Mouse (Mus musculus): Measurements from ENCODE around the gene Pelp1. TPM values are rescaled to one million over a fixed set of nuclear protein-coding genes. Genes with fewer than 3 reads are reported as not detected.
"Not testable (repeated sequence)": the region's sequence is repeated elsewhere in the genome, so short reads cannot be mapped to it uniquely, and the experiment has no call there.

The Pelp1 gene
- polyA plus RNA-seq, 1 experiment from 2014 or later = 65.1 TPM

DNA sequence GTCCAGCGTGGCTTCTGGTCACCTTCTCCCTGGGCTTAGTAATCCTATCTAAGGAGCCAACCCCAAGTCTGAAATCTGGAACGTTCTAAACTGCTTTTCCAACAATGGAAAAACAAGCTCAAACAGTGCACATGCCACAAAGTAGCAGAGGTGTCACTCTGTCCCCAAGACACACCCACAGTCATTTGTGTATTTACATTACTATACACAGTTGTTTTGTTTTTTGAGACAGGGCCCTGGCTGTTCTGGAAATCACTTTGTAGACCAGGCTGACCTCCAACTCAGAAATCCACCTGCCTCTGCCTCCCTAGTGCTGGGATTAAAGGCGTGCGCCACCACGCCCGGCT lies 439 bp upstream of the Pelp1 start:
- peaks cover 25% of the 10 kb centered on the region for H3K36me3 ChIP-seq
- H3K4me3 ChIP-seq = peak overlapping the region; percentile 99
- H3K9me3 ChIP-seq (replicated peaks) = no peaks in the 10 kb centered on the region
- no peaks in the 10 kb centered on the region for H3K27me3 ChIP-seq (ENCODE audit: low read depth, poor library complexity, severe bottlenecking)
- peak overlapping the region; percentile 96 for H3K27ac ChIP-seq
- peaks cover 22% of the 10 kb centered on the region for H3K4me1 ChIP-seq
- 61% methylated on average over 6 of the region's 6 CpGs for WGBS
- no peak for DNase-seq (ENCODE audit: low spot score)

- Histone ChIP-seq H3K27ac (no peak overlapping the region), H3K9me3 (replicated peaks) (no peaks in the 10 kb centered on the region)
- WGBS = 91% methylated on average over 2 of the region's 2 CpGs
Measured at GRCm38 (mm10) chr11:70403598-70403997, 6.2 kb downstream of the Pelp1 start.

DNA sequence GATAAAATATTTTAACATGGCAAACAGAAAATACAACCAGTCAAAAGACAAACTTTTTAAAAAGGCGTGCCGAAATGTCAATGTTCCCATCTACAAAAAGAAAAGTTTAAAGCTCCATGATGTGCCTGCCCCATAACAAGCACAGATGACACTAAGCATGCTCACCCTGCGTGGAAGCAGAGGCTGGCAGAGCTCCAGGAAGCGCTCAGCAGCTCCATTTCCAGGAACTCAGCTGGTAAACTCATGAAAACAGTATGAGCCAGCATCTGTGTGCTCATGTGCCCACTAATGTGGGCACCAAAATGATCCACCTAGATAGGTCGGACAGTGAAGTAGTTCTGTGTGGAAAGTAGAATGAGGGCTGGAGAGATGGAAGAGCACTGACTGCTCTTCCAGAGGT lies 20.4 kb downstream of the Pelp1 start:
- H3K27ac ChIP-seq = no peak overlapping the region
- H3K27me3 ChIP-seq (ENCODE audit: low read depth, poor library complexity, severe bottlenecking) = no peaks in the 10 kb centered on the region
- H3K36me3 ChIP-seq = peaks cover 78% of the 10 kb centered on the region
- H3K9me3 ChIP-seq (replicated peaks) = no peaks in the 10 kb centered on the region
- H3K4me3 ChIP-seq = no peak overlapping the region
- WGBS = 94% methylated on average over 5 of the region's 5 CpGs
- DNase-seq (ENCODE audit: low spot score) = no peak
- H3K4me1 ChIP-seq = no peaks in the 10 kb centered on the region

More at GRCm38 (mm10) chr11:70403598-70403997, 6.2 kb downstream of the Pelp1 start:
- Histone ChIP-seq H3K27me3 (ENCODE audit: low read depth, poor library complexity, severe bottlenecking) (no peaks in the 10 kb centered on the region), H3K4me1 (peaks cover 8% of the 10 kb centered on the region), H3K36me3 (peaks cover 92% of the 10 kb centered on the region), H3K4me3 (no peak overlapping the region)
- DNase-seq (ENCODE audit: low spot score) = no peak

DNA sequence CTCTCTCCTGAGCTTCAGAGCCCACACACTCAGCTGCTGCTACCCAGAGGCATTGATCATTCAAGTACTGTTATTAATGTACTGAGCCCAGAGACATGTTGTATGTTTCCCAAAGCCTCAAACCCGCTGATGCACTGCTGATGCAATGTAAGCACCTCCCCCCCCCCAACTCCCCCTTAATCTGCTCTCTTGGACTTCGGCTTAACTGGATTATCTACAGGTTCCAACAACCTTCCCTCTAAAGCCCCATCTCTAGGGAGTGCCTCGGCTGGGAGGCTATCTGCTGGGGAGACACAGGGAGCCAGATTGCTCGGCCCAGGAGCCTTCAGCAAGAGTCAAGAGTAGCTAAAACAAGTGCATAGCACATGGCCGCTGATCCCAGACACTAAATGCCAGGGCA lies 22.4 kb downstream of the Pelp1 start:
- no peaks in the 10 kb centered on the region for H3K4me1 ChIP-seq
- no peaks in the 10 kb centered on the region for H3K9me3 ChIP-seq (replicated peaks)
- H3K36me3 ChIP-seq = peaks cover 65% of the 10 kb centered on the region
- WGBS = 91% methylated on average over 5 of the region's 5 CpGs
- H3K4me3 ChIP-seq = no peak overlapping the region
- no peak overlapping the region for H3K27ac ChIP-seq
- DNase-seq (ENCODE audit: low spot score) = no peak
- no peaks in the 10 kb centered on the region for H3K27me3 ChIP-seq (ENCODE audit: low read depth, poor library complexity, severe bottlenecking)

GRCm38 (mm10) chr11:70384136-70384535 lies 25.7 kb downstream of the Pelp1 start:
- Histone ChIP-seq H3K4me1 (no peaks in the 10 kb centered on the region), H3K36me3 (peaks cover 39% of the 10 kb centered on the region), H3K9me3 (replicated peaks) (no peaks in the 10 kb centered on the region), H3K27ac (no peak overlapping the region), H3K4me3 (no peak overlapping the region), H3K27me3 (ENCODE audit: low read depth, poor library complexity, severe bottlenecking) (no peaks in the 10 kb centered on the region)
- no peak for DNase-seq (ENCODE audit: low spot score)
- 80% methylated on average over 3 of the region's 3 CpGs for WGBS

DNA sequence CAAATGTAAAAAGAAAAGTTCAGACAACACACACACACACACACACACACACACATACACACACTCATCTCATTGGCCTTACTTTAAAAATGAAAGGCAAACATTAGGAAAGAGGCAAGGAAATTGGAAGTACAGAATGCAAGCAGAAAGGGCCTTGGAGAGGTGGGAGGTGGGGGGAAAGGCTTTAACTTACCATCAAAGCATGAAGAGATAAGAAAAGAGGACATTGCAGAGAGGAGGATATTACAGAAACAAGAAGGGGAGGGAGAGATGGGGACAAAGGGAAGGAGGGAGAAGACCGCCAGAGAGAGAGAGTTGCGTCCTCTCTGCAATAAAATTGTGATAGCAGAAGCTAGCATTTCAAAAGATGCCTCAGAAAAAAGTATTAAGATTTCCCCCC lies 28.5 kb downstream of the Pelp1 start:
- Histone ChIP-seq H3K9me3 (replicated peaks) (no peaks in the 10 kb centered on the region), H3K4me3 (no peak overlapping the region), H3K4me1 (no peaks in the 10 kb centered on the region), H3K27me3 (ENCODE audit: low read depth, poor library complexity, severe bottlenecking) (no peaks in the 10 kb centered on the region), H3K36me3 (peaks cover 19% of the 10 kb centered on the region), H3K27ac (no peak overlapping the region)
- WGBS = 88% methylated on average over 2 of the region's 2 CpGs
- no peak for DNase-seq (ENCODE audit: low spot score)

GRCm38 (mm10) chr11:70380478-70381005 lies 29.3 kb downstream of the Pelp1 start:
- no peak for DNase-seq (ENCODE audit: low spot score)
- no peaks in the 10 kb centered on the region for H3K4me1 ChIP-seq
- H3K36me3 ChIP-seq = peaks cover 12% of the 10 kb centered on the region
- no peak overlapping the region for H3K27ac ChIP-seq
- H3K27me3 ChIP-seq (ENCODE audit: low read depth, poor library complexity, severe bottlenecking) = no peaks in the 10 kb centered on the region
- H3K9me3 ChIP-seq (replicated peaks) = no peaks in the 10 kb centered on the region
- 70% methylated on average over 1 of the region's 1 CpGs for WGBS
- H3K4me3 ChIP-seq = no peak overlapping the region

DNA sequence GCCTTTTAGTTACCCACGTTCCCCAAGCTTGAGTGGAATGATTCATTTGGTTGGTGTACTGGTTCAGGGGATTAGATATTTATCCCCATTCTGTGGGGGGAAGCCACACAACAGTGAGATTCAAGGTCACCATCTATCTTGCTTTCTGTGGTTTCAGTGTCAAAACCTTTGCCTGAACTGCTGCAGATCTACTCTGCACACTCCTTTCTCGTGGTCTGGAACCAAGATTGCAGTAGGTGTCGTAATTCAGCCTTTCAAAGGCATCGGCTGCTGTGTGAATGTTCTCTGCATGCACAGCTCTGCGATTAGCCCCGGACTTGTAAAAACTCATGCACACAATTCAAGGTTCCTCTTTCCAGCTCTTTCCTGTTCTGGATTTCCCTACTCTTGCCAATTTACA lies 33.8 kb downstream of the Pelp1 start:
- H3K27ac ChIP-seq = no peak overlapping the region
- no peak overlapping the region for H3K4me3 ChIP-seq
- DNase-seq (ENCODE audit: low spot score) = no peak
- H3K9me3 ChIP-seq (replicated peaks) = no peaks in the 10 kb centered on the region
- H3K27me3 ChIP-seq (ENCODE audit: low read depth, poor library complexity, severe bottlenecking) = no peaks in the 10 kb centered on the region
- no peaks in the 10 kb centered on the region for H3K4me1 ChIP-seq
- WGBS = 83% methylated on average over 6 of the region's 6 CpGs
- H3K36me3 ChIP-seq = no peaks in the 10 kb centered on the region

DNA sequence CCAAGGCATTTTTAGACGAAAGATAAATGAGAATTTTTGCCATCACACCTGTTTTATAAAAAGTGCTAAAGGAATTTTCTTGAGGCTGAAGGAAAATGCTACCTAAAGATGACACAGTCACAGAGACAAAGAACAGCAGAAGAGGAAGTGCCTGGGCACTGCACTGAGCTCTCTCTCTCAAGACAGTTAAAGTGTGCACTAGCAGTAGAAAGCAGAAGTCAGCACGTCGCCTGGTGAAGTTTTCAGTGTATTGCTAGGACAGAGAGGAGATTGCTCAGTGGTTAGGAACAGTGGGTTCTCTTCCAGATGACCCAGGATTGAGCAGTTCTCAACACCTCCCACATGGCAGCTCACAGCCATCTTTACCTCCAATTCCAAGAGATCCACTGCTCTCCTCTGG lies 35.5 kb downstream of the Pelp1 start:
- no peaks in the 10 kb centered on the region for H3K27me3 ChIP-seq (ENCODE audit: low read depth, poor library complexity, severe bottlenecking)
- no peak for DNase-seq (ENCODE audit: low spot score)
- 68% methylated on average over 3 of the region's 3 CpGs for WGBS

DNA sequence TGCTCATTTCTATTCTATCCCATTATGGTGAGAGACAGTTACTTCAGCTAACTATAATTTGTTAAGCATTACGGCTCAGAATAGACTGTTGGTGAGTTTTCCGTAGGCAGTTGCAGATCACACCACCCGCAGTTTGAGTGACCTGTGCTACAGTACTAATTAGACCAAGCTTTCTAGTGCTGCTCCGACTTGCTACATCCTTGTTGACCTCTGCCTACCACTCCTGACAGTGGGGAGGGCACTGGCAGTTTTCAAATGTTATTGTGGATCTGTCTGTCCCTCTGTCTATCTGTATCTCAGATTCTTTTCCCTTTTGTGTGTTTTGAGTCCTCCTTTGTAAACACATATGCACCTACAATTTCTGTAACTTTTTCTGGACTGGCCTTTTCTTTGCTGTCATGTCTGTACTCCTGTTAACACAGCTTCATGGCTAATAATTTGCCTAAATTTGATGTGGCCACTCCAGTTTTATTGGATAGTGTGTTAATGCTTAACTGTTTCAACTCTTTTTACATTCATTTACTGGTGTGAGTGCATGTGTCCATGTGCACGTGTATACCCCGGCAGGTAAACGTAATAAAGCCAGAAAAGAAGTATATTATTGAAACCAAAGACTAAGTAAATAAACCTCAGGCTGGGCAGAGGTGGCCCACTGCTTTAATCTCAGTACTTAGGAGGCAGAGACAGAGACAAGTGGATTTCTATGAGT lies 36.8 kb downstream of the Pelp1 start:
- no peak for DNase-seq (ENCODE audit: low spot score)
- WGBS = 79% methylated on average over 7 of the region's 7 CpGs

More for the DNA sequence above, 35.5 kb downstream of the Pelp1 start:
- Histone ChIP-seq H3K4me3 (no peak overlapping the region), H3K36me3 (no peaks in the 10 kb centered on the region), H3K27ac (no peak overlapping the region), H3K4me1 (no peaks in the 10 kb centered on the region), H3K9me3 (replicated peaks) (no peaks in the 10 kb centered on the region)

DNA sequence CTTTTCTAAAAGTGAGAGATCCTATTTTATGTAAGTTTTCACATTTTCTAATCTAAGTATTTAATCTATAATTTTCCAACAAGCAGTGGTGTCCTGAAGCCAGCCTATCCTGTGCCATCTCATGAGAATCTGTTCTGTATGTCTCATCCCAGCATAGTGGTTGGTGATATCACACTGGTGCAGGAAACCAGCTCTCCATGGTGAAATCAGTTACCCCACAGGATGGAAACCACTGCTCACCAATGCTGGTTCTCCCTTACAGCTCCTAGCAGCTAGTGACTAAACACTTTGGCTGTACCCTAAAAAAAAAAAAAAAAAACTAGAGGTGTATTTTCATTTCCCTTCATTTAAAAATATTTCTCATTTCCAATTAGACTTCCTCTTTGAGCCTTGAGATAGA lies 37.4 kb downstream of the Pelp1 start:
- H3K4me3 ChIP-seq = no peak overlapping the region
- no peaks in the 10 kb centered on the region for H3K27me3 ChIP-seq (ENCODE audit: low read depth, poor library complexity, severe bottlenecking)
- H3K36me3 ChIP-seq = no peaks in the 10 kb centered on the region
- DNase-seq (ENCODE audit: low spot score) = no peak
- no peaks in the 10 kb centered on the region for H3K4me1 ChIP-seq
- H3K9me3 ChIP-seq (replicated peaks) = no peaks in the 10 kb centered on the region
- no peak overlapping the region for H3K27ac ChIP-seq

More for the DNA sequence above, 36.8 kb downstream of the Pelp1 start:
- no peaks in the 10 kb centered on the region for H3K4me1 ChIP-seq
- H3K27ac ChIP-seq = no peak overlapping the region
- no peaks in the 10 kb centered on the region for H3K9me3 ChIP-seq (replicated peaks)
- no peak overlapping the region for H3K4me3 ChIP-seq
- H3K27me3 ChIP-seq (ENCODE audit: low read depth, poor library complexity, severe bottlenecking) = no peaks in the 10 kb centered on the region
- no peaks in the 10 kb centered on the region for H3K36me3 ChIP-seq

DNA sequence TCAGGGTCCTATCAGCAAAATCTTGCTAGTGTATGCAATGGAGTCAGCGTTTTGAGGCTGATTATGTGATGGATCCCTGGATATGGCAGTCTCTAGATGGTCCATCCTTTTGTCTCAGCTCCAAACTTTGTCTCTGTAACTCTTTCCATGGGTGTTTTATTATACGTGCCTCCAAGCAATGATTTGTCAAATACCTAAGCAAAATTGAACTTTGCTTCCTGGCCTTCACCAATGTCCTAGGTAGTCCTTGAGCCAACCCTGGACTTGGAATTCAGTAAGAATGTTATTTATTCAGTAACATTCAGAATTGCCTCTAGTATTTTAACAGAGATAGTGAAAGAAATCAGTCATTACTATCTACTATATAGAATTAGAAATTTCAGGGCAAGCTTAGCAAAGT lies 41.2 kb downstream of the Pelp1 start:
- not testable (repeated sequence) for H3K27me3 ChIP-seq (ENCODE audit: low read depth, poor library complexity, severe bottlenecking)
- 81% methylated on average over 2 of the region's 2 CpGs for WGBS

GRCm38 (mm10) chr11:70367701-70368100 lies 42.1 kb downstream of the Pelp1 start:
- not testable (repeated sequence) for H3K4me3 ChIP-seq; H3K27me3 ChIP-seq (ENCODE audit: low read depth, poor library complexity, severe bottlenecking); H3K4me1 ChIP-seq; H3K27ac ChIP-seq; H3K9me3 ChIP-seq (replicated peaks); H3K36me3 ChIP-seq; DNase-seq (ENCODE audit: low spot score)
- WGBS = 85% methylated on average over 6 of the region's 6 CpGs

More for the DNA sequence above, 41.2 kb downstream of the Pelp1 start:
- H3K27ac ChIP-seq; H3K9me3 ChIP-seq (replicated peaks); H3K36me3 ChIP-seq; H3K4me3 ChIP-seq; H3K4me1 ChIP-seq; DNase-seq (ENCODE audit: low spot score): not testable (repeated sequence)

DNA sequence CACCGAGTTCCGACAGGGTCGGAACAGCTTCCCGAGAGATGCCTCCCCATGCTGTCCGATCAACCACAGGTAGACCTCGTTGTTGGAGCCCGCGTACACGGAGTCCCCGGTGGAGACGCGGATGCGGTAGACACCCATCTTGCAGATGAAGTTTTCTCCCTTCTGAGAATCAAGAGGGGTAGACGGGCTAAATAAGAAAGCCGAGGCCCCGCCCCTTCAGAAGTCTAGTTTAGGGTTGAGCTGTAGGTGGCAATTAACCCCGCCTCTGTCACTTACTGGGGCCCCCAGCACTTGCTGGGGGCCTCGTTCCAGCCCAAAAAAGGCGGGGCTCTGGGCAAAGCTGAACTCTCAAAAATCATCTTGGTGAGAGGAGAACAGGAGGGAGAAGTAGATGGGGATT lies 58.0 kb downstream of the Pelp1 start, which contains the start of gene Alox15:
Gene Alox15, minus strand, starts transcription at position 164 of the 400 bp plus-strand sequence.
- Histone ChIP-seq H3K27me3 (ENCODE audit: low read depth, poor library complexity, severe bottlenecking) (peaks cover 69% of the 10 kb centered on the region), H3K9me3 (replicated peaks) (no peaks in the 10 kb centered on the region), H3K4me1 (peaks cover 16% of the 10 kb centered on the region), H3K36me3 (no peaks in the 10 kb centered on the region), H3K27ac (no peak within 1 kb of the TSS), H3K4me3 (peak within 1 kb of the TSS; percentile 49)
- peak; percentile 51 for DNase-seq (ENCODE audit: low spot score)
- under 1% methylated on average over 19 of the region's 19 CpGs for WGBS
